Mouse (Mus musculus): ENCODE data around the gene Usp17lc. TPM values are rescaled to one million over a fixed set of nuclear protein-coding genes. Genes with fewer than 3 reads are reported as not detected.
A peak's percentile ranks its signal among the peaks of the same experiment; 100 is the strongest.
"Not testable (repeated sequence)": the region's sequence is repeated elsewhere in the genome, so short reads cannot be mapped to it uniquely, and the experiment has no call there.

The Usp17lc gene
- polyA plus RNA-seq (2015; fragmentation: Nextera tagmentation; extraction: Ambion mirVana) = not detected in 2 replicates

DNA sequence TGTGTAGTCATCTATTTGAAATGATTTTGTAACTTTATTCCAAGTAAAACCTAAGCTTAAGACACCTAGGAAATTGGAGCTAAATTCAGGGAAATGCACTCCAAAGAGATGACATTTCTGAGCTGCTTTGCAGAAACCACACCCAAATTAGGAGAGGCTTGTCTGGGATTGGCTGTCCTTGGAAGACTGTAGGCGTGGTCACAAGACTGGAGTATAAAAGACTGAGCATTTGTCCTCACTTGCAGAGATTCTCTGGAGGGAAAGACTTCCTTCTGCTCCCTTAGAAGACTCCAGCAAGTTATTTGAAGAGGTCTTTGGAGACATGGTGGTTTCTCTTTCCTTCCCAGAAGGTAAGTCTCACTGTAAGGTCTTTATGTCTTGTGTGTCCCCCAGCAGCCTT lies at the start of gene Usp17lc:
Usp17lc (plus strand) TSS at position 301 of the 400 bp plus-strand sequence.
- not testable (repeated sequence) for H3K9me3 ChIP-seq (replicated peaks); H3K36me3 ChIP-seq; H3K9ac ChIP-seq; H3K4me2 ChIP-seq; H3K4me1 ChIP-seq (replicated peaks); H3K27me3 ChIP-seq; H3K27ac ChIP-seq; H3K4me3 ChIP-seq; ATAC-seq (replicated peaks; ENCODE audit: insufficient number of reproducible peaks, insufficient read depth, low FRiP score, low read depth)
- WGBS = 53% methylated on average over 1 of the region's 1 CpGs

DNA sequence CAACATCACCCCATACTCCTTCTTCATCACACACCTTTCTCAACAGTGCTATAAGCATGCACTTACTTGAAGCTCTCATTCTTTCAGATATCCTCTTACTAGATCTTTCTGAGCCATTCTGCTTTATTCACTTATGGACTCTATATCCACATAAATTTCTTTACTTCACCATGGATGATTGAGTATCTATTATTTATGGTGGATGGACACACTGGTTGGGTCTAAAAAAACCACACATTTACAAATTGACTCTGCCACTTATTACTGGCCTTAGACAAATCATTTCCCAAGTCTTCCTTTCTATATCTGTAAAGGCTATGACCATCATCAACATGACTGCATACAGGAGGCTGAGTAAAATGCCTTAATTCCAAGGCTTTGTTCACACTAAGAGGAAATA lies 28.8 kb upstream of the Usp17lc start, which contains the start of gene Olfr603:
Olfr603 (minus strand) TSS at position 101 of the 400 bp plus-strand sequence.
- no peaks in the 10 kb centered on the region for H3K4me1 ChIP-seq (replicated peaks)
- no peak within 1 kb of the TSS for H3K27ac ChIP-seq
- no peak within 1 kb of the TSS for H3K4me3 ChIP-seq
- no peak within 1 kb of the TSS for H3K9ac ChIP-seq
- no peak for ATAC-seq (replicated peaks; ENCODE audit: insufficient number of reproducible peaks, insufficient read depth, low FRiP score, low read depth)
- H3K4me2 ChIP-seq = no peak within 1 kb of the TSS
- H3K27me3 ChIP-seq = no peaks in the 10 kb centered on the region
- H3K36me3 ChIP-seq = no peaks in the 10 kb centered on the region
- H3K9me3 ChIP-seq (replicated peaks) = no peaks in the 10 kb centered on the region

DNA sequence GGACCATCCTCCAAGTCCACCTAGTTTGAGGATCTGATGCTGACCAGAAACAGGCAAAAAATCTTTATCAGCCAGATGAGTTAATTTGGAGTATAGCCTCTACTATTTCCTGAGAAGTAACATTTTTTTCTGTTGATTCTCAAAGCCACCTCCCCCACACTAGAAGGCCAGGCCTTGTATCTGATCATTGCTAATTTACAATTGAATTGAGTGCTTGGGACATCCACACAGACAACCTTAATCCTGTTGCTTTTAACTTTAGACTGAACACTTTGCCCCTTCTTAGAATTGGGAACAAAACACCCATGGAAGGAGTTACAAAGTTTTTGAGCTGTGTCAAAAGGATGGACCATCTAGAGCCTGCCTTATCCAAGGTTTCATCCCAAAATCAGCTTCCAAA lies 17.1 kb upstream of the Usp17lc start:
- no peak for ATAC-seq (replicated peaks; ENCODE audit: insufficient number of reproducible peaks, insufficient read depth, low FRiP score, low read depth)
- H3K27ac ChIP-seq = no peak overlapping the region

DNA sequence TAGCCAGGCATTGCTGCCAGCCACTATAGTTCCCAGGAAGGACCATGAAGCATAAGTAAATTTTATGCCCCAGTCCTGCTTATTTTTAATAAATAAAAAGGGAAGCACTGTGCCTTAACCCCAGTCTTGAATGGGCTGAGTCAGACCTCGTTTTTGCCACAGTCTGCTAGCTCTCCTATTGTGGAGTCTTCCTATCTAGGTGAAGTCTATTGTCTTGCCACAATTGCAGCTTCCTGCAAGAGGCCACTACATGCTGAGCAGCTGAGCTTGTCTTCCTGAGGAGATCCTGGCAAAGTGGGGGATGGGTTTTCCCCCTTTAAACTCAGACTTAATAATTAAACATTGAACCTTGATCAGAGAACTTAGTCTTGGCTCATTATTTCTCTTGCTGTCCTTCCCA lies 15.9 kb upstream of the Usp17lc start:
- no peaks in the 10 kb centered on the region for H3K36me3 ChIP-seq
- no peak for ATAC-seq (replicated peaks; ENCODE audit: insufficient number of reproducible peaks, insufficient read depth, low FRiP score, low read depth)
- WGBS = 17% methylated on average over 1 of the region's 1 CpGs

More for the DNA sequence above, 17.1 kb upstream of the Usp17lc start:
- H3K9me3 ChIP-seq (replicated peaks) = no peaks in the 10 kb centered on the region
- no peaks in the 10 kb centered on the region for H3K36me3 ChIP-seq
- no peaks in the 10 kb centered on the region for H3K4me1 ChIP-seq (replicated peaks)
- no peak overlapping the region for H3K9ac ChIP-seq
- no peaks in the 10 kb centered on the region for H3K27me3 ChIP-seq
- H3K4me2 ChIP-seq = no peak overlapping the region
- H3K4me3 ChIP-seq = no peak overlapping the region

DNA sequence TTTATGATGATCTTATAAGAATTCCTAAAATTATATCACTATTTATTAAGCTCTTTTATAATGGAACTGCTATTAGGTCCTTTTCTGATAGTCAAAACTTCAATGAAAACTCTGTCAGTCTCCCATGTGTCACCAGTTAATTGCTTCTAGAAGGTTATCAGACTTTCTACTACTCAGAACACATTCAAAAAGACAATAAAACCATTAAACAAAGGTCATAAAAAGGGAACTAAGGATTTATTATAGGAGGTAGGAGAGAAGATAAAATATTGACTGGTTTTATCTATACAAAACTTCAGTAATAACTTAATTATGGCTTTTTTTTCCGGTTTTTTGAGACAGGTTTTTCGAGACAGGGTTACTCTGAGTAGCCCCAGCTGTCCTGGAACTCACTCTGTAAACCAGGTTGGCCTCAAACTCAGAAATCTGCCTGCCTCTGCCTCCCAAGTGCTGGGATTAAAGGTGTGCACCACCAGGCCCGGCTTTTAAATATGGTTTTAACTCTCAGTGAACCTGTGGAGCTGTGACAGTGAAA lies 8.3 kb upstream of the Usp17lc start:
- not testable (repeated sequence) for ATAC-seq (replicated peaks; ENCODE audit: insufficient number of reproducible peaks, insufficient read depth, low FRiP score, low read depth); H3K27ac ChIP-seq; H3K36me3 ChIP-seq; H3K9ac ChIP-seq; H3K4me3 ChIP-seq; H3K27me3 ChIP-seq; H3K4me2 ChIP-seq; H3K9me3 ChIP-seq (replicated peaks); H3K4me1 ChIP-seq (replicated peaks)
- WGBS = 69% methylated on average over 3 of the region's 3 CpGs

More for the DNA sequence above, 15.9 kb upstream of the Usp17lc start:
- H3K4me3 ChIP-seq = no peak overlapping the region
- no peaks in the 10 kb centered on the region for H3K9me3 ChIP-seq (replicated peaks)
- no peak overlapping the region for H3K9ac ChIP-seq
- no peaks in the 10 kb centered on the region for H3K4me1 ChIP-seq (replicated peaks)
- H3K4me2 ChIP-seq = no peak overlapping the region
- H3K27ac ChIP-seq = no peak overlapping the region
- no peaks in the 10 kb centered on the region for H3K27me3 ChIP-seq

DNA sequence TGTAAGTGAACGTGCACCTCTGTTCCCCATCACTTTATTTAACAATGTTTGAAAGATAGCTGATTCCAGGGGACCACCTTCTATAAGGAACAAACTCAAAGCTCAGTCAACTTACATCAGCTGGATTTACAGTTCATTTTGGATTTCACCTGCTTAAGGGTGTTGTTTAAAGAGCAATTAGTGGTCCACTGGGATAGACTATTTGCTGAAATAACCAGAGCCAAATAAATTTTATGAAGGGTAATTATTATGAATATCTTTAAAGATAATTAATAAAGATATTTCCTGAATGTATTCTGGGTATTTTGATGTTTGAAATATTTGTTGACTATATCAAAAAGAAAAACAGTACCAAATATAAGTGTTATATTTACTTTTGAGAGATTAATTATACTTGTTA lies 30.5 kb downstream of the Usp17lc start, which contains the start of gene Olfr605:
Olfr605 (minus strand) TSS at position 101 of the 400 bp plus-strand sequence.
- Histone ChIP-seq H3K4me3 (no peak within 1 kb of the TSS), H3K4me1 (replicated peaks) (no peaks in the 10 kb centered on the region), H3K9me3 (replicated peaks) (no peaks in the 10 kb centered on the region), H3K36me3 (no peaks in the 10 kb centered on the region), H3K27me3 (no peaks in the 10 kb centered on the region), H3K27ac (no peak within 1 kb of the TSS), H3K9ac (no peak within 1 kb of the TSS), H3K4me2 (no peak within 1 kb of the TSS)
- ATAC-seq (replicated peaks; ENCODE audit: insufficient number of reproducible peaks, insufficient read depth, low FRiP score, low read depth) = no peak
- WGBS = 77% methylated on average over 1 of the region's 1 CpGs

DNA sequence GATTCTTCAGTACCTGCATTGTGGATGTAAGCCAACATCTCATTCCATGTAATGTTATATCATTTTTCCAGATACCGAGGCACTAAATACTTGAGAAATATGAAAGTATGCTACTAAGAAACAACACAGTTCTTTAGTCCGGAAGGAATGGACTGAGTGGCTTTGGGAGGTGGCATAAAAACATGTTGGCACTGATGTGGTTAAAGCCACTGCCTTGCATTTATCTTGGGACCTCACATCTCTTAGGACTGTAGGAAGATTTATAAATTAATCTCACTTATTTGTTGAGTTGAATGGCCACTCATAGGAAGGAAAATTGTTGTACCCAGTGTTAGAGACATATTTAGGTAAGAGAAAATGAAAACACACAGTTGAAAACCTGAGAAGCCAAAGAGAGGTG lies 33.9 kb downstream of the Usp17lc start, which contains the start of gene Olfr606:
Olfr606 (plus strand) TSS at position 301 of the 400 bp plus-strand sequence.
- Histone ChIP-seq H3K9ac (no peak within 1 kb of the TSS), H3K27ac (no peak within 1 kb of the TSS)
- WGBS = 84% methylated on average over 2 of the region's 2 CpGs

DNA sequence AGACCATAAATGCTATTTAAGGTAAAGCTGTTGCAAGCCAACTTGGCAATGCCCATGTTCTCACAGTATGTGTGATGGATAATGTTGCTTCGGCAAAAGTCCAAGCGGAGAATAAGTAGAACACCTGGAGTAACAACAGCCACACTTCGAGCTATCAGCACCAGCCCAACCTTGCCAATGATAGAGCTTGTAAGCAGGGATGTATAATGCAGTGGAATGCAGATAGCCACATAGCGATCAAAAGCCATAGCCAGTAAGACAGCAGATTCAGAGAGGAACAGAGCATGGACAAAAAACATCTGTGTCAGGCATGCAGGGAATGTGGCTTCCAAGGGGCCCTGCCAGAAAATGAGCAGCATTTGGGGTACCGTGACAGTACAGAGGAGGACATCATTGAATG lies 45.7 kb downstream of the Usp17lc start:
- no peaks in the 10 kb centered on the region for H3K36me3 ChIP-seq
- no peak overlapping the region for H3K9ac ChIP-seq
- H3K9me3 ChIP-seq (replicated peaks) = no peaks in the 10 kb centered on the region
- H3K4me3 ChIP-seq = peak overlapping the region; percentile 22; the same call in 1 of the 2 replicates
- peak overlapping the region; percentile 60 for H3K27ac ChIP-seq
- no peaks in the 10 kb centered on the region for H3K27me3 ChIP-seq
- H3K4me1 ChIP-seq (replicated peaks) = no peaks in the 10 kb centered on the region
- 48% methylated on average over 5 of the region's 5 CpGs for WGBS
- H3K4me2 ChIP-seq = peak overlapping the region; percentile 8; the same call in 1 of the 2 replicates
- ATAC-seq (replicated peaks; ENCODE audit: insufficient number of reproducible peaks, insufficient read depth, low FRiP score, low read depth) = peak; percentile 86

More for the DNA sequence above, 33.9 kb downstream of the Usp17lc start, which contains the start of gene Olfr606:
- ATAC-seq (replicated peaks; ENCODE audit: insufficient number of reproducible peaks, insufficient read depth, low FRiP score, low read depth) = no peak
- Histone ChIP-seq H3K27me3 (no peaks in the 10 kb centered on the region), H3K36me3 (no peaks in the 10 kb centered on the region), H3K4me2 (no peak within 1 kb of the TSS), H3K4me1 (replicated peaks) (no peaks in the 10 kb centered on the region), H3K4me3 (no peak within 1 kb of the TSS), H3K9me3 (replicated peaks) (no peaks in the 10 kb centered on the region)

Small RNAs within 50 kb of the gene (microRNA-seq; reads per million reads assigned to microRNA genes)
- not detected for gene Gm25774

Other genes starting within 250 kb of the Usp17lc start
- not detected in 2 replicates for gene Olfr591, start 236.7 kb upstream of the Usp17lc start, polyA plus RNA-seq (2015; fragmentation: Nextera tagmentation; extraction: Ambion mirVana)
- gene Olfr592, start 230.3 kb upstream of the Usp17lc start, polyA plus RNA-seq (2015; fragmentation: Nextera tagmentation; extraction: Ambion mirVana) = not detected in 2 replicates
- not detected in 2 replicates for gene Olfr593, start 203.2 kb upstream of the Usp17lc start, polyA plus RNA-seq (2015; fragmentation: Nextera tagmentation; extraction: Ambion mirVana)
- not detected in 2 replicates for gene Olfr594, start 198.1 kb upstream of the Usp17lc start, polyA plus RNA-seq (2015; fragmentation: Nextera tagmentation; extraction: Ambion mirVana)
- gene Usp17ld, start 162.6 kb upstream of the Usp17lc start, polyA plus RNA-seq (2015; fragmentation: Nextera tagmentation; extraction: Ambion mirVana) = not detected in 2 replicates
- not detected in 2 replicates for gene Olfr596, start 109.4 kb upstream of the Usp17lc start, polyA plus RNA-seq (2015; fragmentation: Nextera tagmentation; extraction: Ambion mirVana)
- not detected in 2 replicates for gene Olfr597, start 98.8 kb upstream of the Usp17lc start, polyA plus RNA-seq (2015; fragmentation: Nextera tagmentation; extraction: Ambion mirVana)
- gene Olfr598, start 91.5 kb upstream of the Usp17lc start, polyA plus RNA-seq (2015; fragmentation: Nextera tagmentation; extraction: Ambion mirVana) = not detected in 2 replicates
- gene Olfr599, start 79.2 kb upstream of the Usp17lc start, polyA plus RNA-seq (2015; fragmentation: Nextera tagmentation; extraction: Ambion mirVana) = not detected in 2 replicates
- gene Olfr600, start 65.4 kb upstream of the Usp17lc start, polyA plus RNA-seq (2015; fragmentation: Nextera tagmentation; extraction: Ambion mirVana) = not detected in 2 replicates
- not detected in 2 replicates for gene Olfr601, start 52.4 kb upstream of the Usp17lc start, polyA plus RNA-seq (2015; fragmentation: Nextera tagmentation; extraction: Ambion mirVana)
- not detected in 2 replicates for gene Olfr603, start 28.9 kb upstream of the Usp17lc start, polyA plus RNA-seq (2015; fragmentation: Nextera tagmentation; extraction: Ambion mirVana)
- not detected in 2 replicates for gene Olfr605, start 30.4 kb downstream of the Usp17lc start, polyA plus RNA-seq (2015; fragmentation: Nextera tagmentation; extraction: Ambion mirVana)
- not detected in 2 replicates for gene Olfr606, start 34.0 kb downstream of the Usp17lc start, polyA plus RNA-seq (2015; fragmentation: Nextera tagmentation; extraction: Ambion mirVana)
- gene Olfr607, start 49.1 kb downstream of the Usp17lc start, polyA plus RNA-seq (2015; fragmentation: Nextera tagmentation; extraction: Ambion mirVana) = 0.31 and 0.47 TPM in 2 replicates
- gene Olfr608, start 54.8 kb downstream of the Usp17lc start, polyA plus RNA-seq (2015; fragmentation: Nextera tagmentation; extraction: Ambion mirVana) = 0.52 and 0.59 TPM in 2 replicates
- gene Olfr609, start 83.0 kb downstream of the Usp17lc start, polyA plus RNA-seq (2015; fragmentation: Nextera tagmentation; extraction: Ambion mirVana) = 0.04 and 0.19 TPM in 2 replicates
- gene Olfr610, start 97.0 kb downstream of the Usp17lc start, polyA plus RNA-seq (2015; fragmentation: Nextera tagmentation; extraction: Ambion mirVana) = not detected in 2 replicates
- gene Olfr611, start 105.8 kb downstream of the Usp17lc start, polyA plus RNA-seq (2015; fragmentation: Nextera tagmentation; extraction: Ambion mirVana) = not detected in 2 replicates
- not detected in 2 replicates for gene Olfr612, start 127.6 kb downstream of the Usp17lc start, polyA plus RNA-seq (2015; fragmentation: Nextera tagmentation; extraction: Ambion mirVana)
- gene Olfr613, start 133.0 kb downstream of the Usp17lc start, polyA plus RNA-seq (2015; fragmentation: Nextera tagmentation; extraction: Ambion mirVana) = not detected in 2 replicates
- gene Olfr615, start 141.0 kb downstream of the Usp17lc start, polyA plus RNA-seq (2015; fragmentation: Nextera tagmentation; extraction: Ambion mirVana) = not detected in 2 replicates
- not detected in 2 replicates for gene Olfr616, start 154.1 kb downstream of the Usp17lc start, polyA plus RNA-seq (2015; fragmentation: Nextera tagmentation; extraction: Ambion mirVana)
- not detected in 2 replicates for gene Olfr617, start 158.0 kb downstream of the Usp17lc start, polyA plus RNA-seq (2015; fragmentation: Nextera tagmentation; extraction: Ambion mirVana)
- gene Olfr618, start 175.0 kb downstream of the Usp17lc start, polyA plus RNA-seq (2015; fragmentation: Nextera tagmentation; extraction: Ambion mirVana) = not detected in 2 replicates
- gene Olfr619, start 185.5 kb downstream of the Usp17lc start, polyA plus RNA-seq (2015; fragmentation: Nextera tagmentation; extraction: Ambion mirVana) = not detected in 2 replicates
- not detected in 2 replicates for gene Olfr620, start 197.5 kb downstream of the Usp17lc start, polyA plus RNA-seq (2015; fragmentation: Nextera tagmentation; extraction: Ambion mirVana)
- not detected in 2 replicates for gene Olfr622, start 227.6 kb downstream of the Usp17lc start, polyA plus RNA-seq (2015; fragmentation: Nextera tagmentation; extraction: Ambion mirVana)
- not detected in 2 replicates for gene Olfr623, start 248.6 kb downstream of the Usp17lc start, polyA plus RNA-seq (2015; fragmentation: Nextera tagmentation; extraction: Ambion mirVana)